Mouse (Mus musculus): ENCODE measurements around the gene Abhd2.

Gene Abhd2

GRCm38 (mm10) chr7:79293605-79294232 is 20.7 kb downstream of the Abhd2 start:
- no peak for DNase-seq (ENCODE audit: low spot score)

- no peak for DNase-seq (ENCODE audit: low spot score)
These were observed 21.5 kb downstream of the Abhd2 start for GRCm38 (mm10) chr7:79294449-79294980.

- no peak for DNase-seq (ENCODE audit: low spot score)
These were observed 22.3 kb downstream of the Abhd2 start for GRCm38 (mm10) chr7:79295196-79295826.

- no peak for DNase-seq (ENCODE audit: low spot score)
These were observed 25.7 kb downstream of the Abhd2 start for GRCm38 (mm10) chr7:79298681-79299080.

- DNase-seq (ENCODE audit: low spot score), result no peak
These were observed 26.5 kb downstream of the Abhd2 start for GRCm38 (mm10) chr7:79299548-79299947.

GRCm38 (mm10) chr7:79300432-79301151 is 27.6 kb downstream of the Abhd2 start:
- DNase-seq (ENCODE audit: low spot score), result no peak

- DNase-seq (ENCODE audit: low spot score), result no peak
These were observed 29.1 kb downstream of the Abhd2 start for GRCm38 (mm10) chr7:79302145-79302544.

GRCm38 (mm10) chr7:79302586-79302985 is 29.6 kb downstream of the Abhd2 start:
- no peak for DNase-seq (ENCODE audit: low spot score)

GRCm38 (mm10) chr7:79303183-79303761 is 30.3 kb downstream of the Abhd2 start:
- no peak for DNase-seq (ENCODE audit: low spot score)

- no peak for DNase-seq (ENCODE audit: low spot score)
These were observed 35.5 kb downstream of the Abhd2 start for GRCm38 (mm10) chr7:79308455-79309030.

GRCm38 (mm10) chr7:79309247-79310190 is 36.5 kb downstream of the Abhd2 start:
- peak; percentile 33 for DNase-seq (ENCODE audit: low spot score)

GRCm38 (mm10) chr7:79310191-79310555 is 37.2 kb downstream of the Abhd2 start:
- DNase-seq (ENCODE audit: low spot score), result no peak

GRCm38 (mm10) chr7:79311420-79311988 is 38.5 kb downstream of the Abhd2 start:
- DNase-seq (ENCODE audit: low spot score), result no peak

- no peak for DNase-seq (ENCODE audit: low spot score)
These were observed 39.2 kb downstream of the Abhd2 start for GRCm38 (mm10) chr7:79312246-79312645.

GRCm38 (mm10) chr7:79313519-79314059 is 40.6 kb downstream of the Abhd2 start:
- DNase-seq (ENCODE audit: low spot score), result no peak

GRCm38 (mm10) chr7:79314517-79314916 is 41.5 kb downstream of the Abhd2 start:
- no peak for DNase-seq (ENCODE audit: low spot score)

- no peak for DNase-seq (ENCODE audit: low spot score)
These were observed 42.1 kb downstream of the Abhd2 start for GRCm38 (mm10) chr7:79315149-79315548.

GRCm38 (mm10) chr7:79316069-79316695 is 43.2 kb downstream of the Abhd2 start:
- no peak for DNase-seq (ENCODE audit: low spot score)

GRCm38 (mm10) chr7:79317576-79317975 is 44.6 kb downstream of the Abhd2 start:
- no peak for DNase-seq (ENCODE audit: low spot score)

Measured in ovary, postnatal 36 days (tissue).